Mouse (Mus musculus): ENCODE measurements at regions not wholly inside any gene's neighbourhood (a gene's known extent, or its start where the extent isn't known, plus 50 kb on each side); places are given as distances from the start of the nearest gene placed in this dataset.
A peak's percentile ranks its signal among the peaks of the same experiment; 100 is the strongest.

GRCm38 (mm10) chr4:75884371-75884770 lies 606.3 kb upstream of the Dmac1 start:
- DNase-seq (ENCODE audit: low read depth, low spot score), result no peak

GRCm38 (mm10) chr4:75869771-75870170 lies 591.7 kb upstream of the Dmac1 start:
- no peak for DNase-seq (ENCODE audit: low read depth, low spot score)

GRCm38 (mm10) chr4:75861076-75861475 lies 583.0 kb upstream of the Dmac1 start:
- DNase-seq (ENCODE audit: low read depth, low spot score), result no peak

GRCm38 (mm10) chr4:75857769-75858408 lies 579.8 kb upstream of the Dmac1 start:
- DNase-seq (ENCODE audit: low read depth, low spot score), result no peak

GRCm38 (mm10) chr4:75855688-75856296 lies 577.7 kb upstream of the Dmac1 start:
- no peak for DNase-seq (ENCODE audit: low read depth, low spot score)

GRCm38 (mm10) chr4:75850343-75850742 lies 572.2 kb upstream of the Dmac1 start:
- DNase-seq (ENCODE audit: low read depth, low spot score), result no peak

GRCm38 (mm10) chr4:75847675-75848385 lies 569.7 kb upstream of the Dmac1 start:
- DNase-seq (ENCODE audit: low read depth, low spot score), result no peak

GRCm38 (mm10) chr4:75845021-75845420 lies 566.9 kb upstream of the Dmac1 start:
- no peak for DNase-seq (ENCODE audit: low read depth, low spot score)

- DNase-seq (ENCODE audit: low read depth, low spot score), result no peak
Observed at GRCm38 (mm10) chr4:75838619-75839018, 560.5 kb upstream of the Dmac1 start.

- DNase-seq (ENCODE audit: low read depth, low spot score), result no peak
Observed at GRCm38 (mm10) chr4:75827082-75827711, 549.1 kb upstream of the Dmac1 start.

GRCm38 (mm10) chr4:75819193-75819603 lies 541.1 kb upstream of the Dmac1 start:
- DNase-seq (ENCODE audit: low read depth, low spot score), result no peak

GRCm38 (mm10) chr4:75816026-75816425 lies 537.9 kb upstream of the Dmac1 start:
- DNase-seq (ENCODE audit: low read depth, low spot score), result no peak

GRCm38 (mm10) chr4:75812266-75812665 lies 534.2 kb upstream of the Dmac1 start:
- DNase-seq (ENCODE audit: low read depth, low spot score), result no peak

- peak; percentile 6 for DNase-seq (ENCODE audit: low read depth, low spot score)
Observed at GRCm38 (mm10) chr4:75801870-75802269, 523.8 kb upstream of the Dmac1 start.

- no peak for DNase-seq (ENCODE audit: low read depth, low spot score)
Observed at GRCm38 (mm10) chr4:75801156-75801555, 523.1 kb upstream of the Dmac1 start.

- no peak for DNase-seq (ENCODE audit: low read depth, low spot score)
Observed at GRCm38 (mm10) chr4:75791789-75792188, 513.7 kb upstream of the Dmac1 start.

GRCm38 (mm10) chr4:75790920-75791589 lies 513.0 kb upstream of the Dmac1 start:
- DNase-seq (ENCODE audit: low read depth, low spot score), result no peak

- no peak for DNase-seq (ENCODE audit: low read depth, low spot score)
Observed at GRCm38 (mm10) chr4:75787405-75787804, 509.3 kb upstream of the Dmac1 start.

- DNase-seq (ENCODE audit: low read depth, low spot score), result no peak
Observed at GRCm38 (mm10) chr4:75786391-75786790, 508.3 kb upstream of the Dmac1 start.

- DNase-seq (ENCODE audit: low read depth, low spot score), result no peak
Observed at GRCm38 (mm10) chr4:75779492-75779891, 501.4 kb upstream of the Dmac1 start.

- no peak for DNase-seq (ENCODE audit: low read depth, low spot score)
Observed at GRCm38 (mm10) chr4:75764141-75764540, 486.0 kb upstream of the Dmac1 start.

GRCm38 (mm10) chr4:75744605-75745004 lies 466.5 kb upstream of the Dmac1 start:
- DNase-seq (ENCODE audit: low read depth, low spot score), result peak; percentile 66

Measured in brain, embryonic 18.5 days (tissue).